ENCODE assay signal across 17 mouse cellular contexts in genomic region chr15:51248034-51248788, GRCm38 (mm10).
DNase-seq lines count a peak whose midpoint lies in the region; ATAC-seq and TF ChIP-seq lines count a peak whose summit lies in the region.
"Had no signal": no experiment of that assay in that cellular context is flagged by ENCODE, and none has a peak within 500 bp of the region (broad histone marks: within the 10 kb centered on the region; RNA-seq: fewer than 3 reads in every experiment).

No protein-coding gene starts in this region.

- no peaks in the 10 kb centered on the region for H3K9me3 ChIP-seq in heart, embryonic 11.5 days (replicated peaks; ENCODE audit: control insufficient read depth, low read length)
- H3K9me3 ChIP-seq: G1E; limb, embryonic 12.5 days; liver, embryonic 15.5 days; midbrain, embryonic 10.5 days had no signal

- no peak overlapping the region for H3K4me3 ChIP-seq in heart, embryonic 11.5 days (ENCODE audit: low read depth, low read length)
- H3K4me3 ChIP-seq in left cerebral cortex, adult 2 months, result no peak overlapping the region
- H3K4me3 ChIP-seq: limb, embryonic 12.5 days; liver, embryonic 15.5 days; midbrain, embryonic 10.5 days had no signal

- intact Hi-C loops in heart, postnatal 36 days (cut with DNase I), result loop anchor here (10.0 kb wide), 1 partner anchor 347 kb away; no protein-coding TSS in a partner anchor
- intact Hi-C loops in left cerebral cortex, adult 2 months (cut with DNase I), result no loop called here

- H3K36me3 ChIP-seq in heart, embryonic 11.5 days (ENCODE audit: control insufficient read depth, insufficient read depth, low read length), result no peaks in the 10 kb centered on the region
- H3K36me3 ChIP-seq: G1E; limb, embryonic 12.5 days; liver, embryonic 15.5 days; midbrain, embryonic 10.5 days had no signal

- no peak overlapping the region for H3K4me2 ChIP-seq in heart, embryonic 11.5 days
- H3K4me2 ChIP-seq: limb, embryonic 12.5 days; liver, embryonic 15.5 days had no signal

- no peak overlapping the region for H3K27ac ChIP-seq in heart, embryonic 11.5 days (ENCODE audit: low read depth, low read length)
- H3K27ac ChIP-seq in left cerebral cortex, adult 2 months, result no peak overlapping the region
- H3K27ac ChIP-seq: limb, embryonic 12.5 days; liver, embryonic 15.5 days; midbrain, embryonic 10.5 days had no signal

- H3K9ac ChIP-seq in heart, embryonic 11.5 days (ENCODE audit: low read depth, low read length), result no peak overlapping the region
- H3K9ac ChIP-seq: limb, embryonic 12.5 days; liver, embryonic 15.5 days had no signal

- ATAC-seq in heart, embryonic 11.5 days (replicated peaks; ENCODE audit: insufficient number of reproducible peaks, low FRiP score, low TSS enrichment), result no peak
- ATAC-seq: forebrain, embryonic 14.5 days had no signal

- no peak for TF ChIP-seq CTCF in left cerebral cortex, adult 2 months (IDR thresholded peaks at IDR 0.05)

- peak; percentile 77 to 80 for DNase-seq in heart, adult 18-20 months
- peak; percentile 15 to 18 for DNase-seq in gastrocnemius, adult 8-10 months (ENCODE audit: low spot score in 2 of 2)
- DNase-seq in heart, postnatal 36 days, result peak; percentile 42 to 54
- peak; percentile 57 for DNase-seq in lung, postnatal 36 days
- DNase-seq in left cerebral cortex, adult 2 months (ENCODE audit: extremely low spot score in 1 of 2, low spot score in 2 of 2), result no peak
- DNase-seq in right cerebral cortex, adult 2 months (ENCODE audit: low spot score in 2 of 2), result no peak
- DNase-seq in right cerebral cortex, postnatal 36 days (ENCODE audit: low spot score in 2 of 2), result no peak
- DNase-seq: cerebellum, adult 9-11 months; kidney, adult 9 months; right cerebral cortex, postnatal 14 days; thymus, adult 2 months had no signal

- 60% methylated on average over 8 of the region's 8 CpGs for WGBS in heart, embryonic 11.5 days (ENCODE audit: insufficient replicate concordance)

- no peaks in the 10 kb centered on the region for H3K27me3 ChIP-seq in heart, embryonic 11.5 days (ENCODE audit: control insufficient read depth, insufficient read depth, low read length)
- H3K27me3 ChIP-seq: limb, embryonic 12.5 days; liver, embryonic 15.5 days had no signal

- no peaks in the 10 kb centered on the region for H3K4me1 ChIP-seq in heart, embryonic 11.5 days (ENCODE audit: control insufficient read depth, insufficient read depth, low read length)
- H3K4me1 ChIP-seq: limb, embryonic 12.5 days; liver, embryonic 15.5 days; midbrain, embryonic 10.5 days had no signal

Comparison
In these comparisons a context has a peak if more than half of its experiments do, and no peak if none do; other contexts are left out.
1. DNase-seq: peak in heart, adult 18-20 months (2 of 2), gastrocnemius, adult 8-10 months (2 of 2), heart, postnatal 36 days (2 of 2) and lung, postnatal 36 days (single experiment); none in left cerebral cortex, adult 2 months (0 of 2), right cerebral cortex, adult 2 months (0 of 2) and right cerebral cortex, postnatal 36 days (0 of 2).